Mouse (Mus musculus): ENCODE measurements around the gene Ccdc57.
A peak's percentile ranks its signal among the peaks of the same experiment; 100 is the strongest.

Gene Ccdc57

GRCm38 (mm10) chr11:120932564-120933398 is at the start of gene Ccdc57:
Gene Ccdc57 (minus strand): TSS chr11:120932872.
- peak; percentile 81 for DNase-seq (ENCODE audit: low spot score)

GRCm38 (mm10) chr11:120982459-120982858 is 49.8 kb upstream of the Ccdc57 start:
- DNase-seq (ENCODE audit: low spot score), result no peak

GRCm38 (mm10) chr11:120981661-120982060 is 49.0 kb upstream of the Ccdc57 start:
- no peak for DNase-seq (ENCODE audit: low spot score)

GRCm38 (mm10) chr11:120980427-120981035 is 47.9 kb upstream of the Ccdc57 start:
- peak; percentile 35 for DNase-seq (ENCODE audit: low spot score)

GRCm38 (mm10) chr11:120979711-120980426 is 47.2 kb upstream of the Ccdc57 start:
- DNase-seq (ENCODE audit: low spot score), result no peak

- no peak for DNase-seq (ENCODE audit: low spot score)
These were observed 40.6 kb upstream of the Ccdc57 start for GRCm38 (mm10) chr11:120973318-120973717.

- no peak for DNase-seq (ENCODE audit: low spot score)
These were observed 38.6 kb upstream of the Ccdc57 start for GRCm38 (mm10) chr11:120971237-120971636.

GRCm38 (mm10) chr11:120969742-120970141 is 37.1 kb upstream of the Ccdc57 start:
- no peak for DNase-seq (ENCODE audit: low spot score)

GRCm38 (mm10) chr11:120965587-120965986 is 32.9 kb upstream of the Ccdc57 start:
- no peak for DNase-seq (ENCODE audit: low spot score)

GRCm38 (mm10) chr11:120964195-120965157 is 31.8 kb upstream of the Ccdc57 start:
- DNase-seq (ENCODE audit: low spot score), result no peak

- DNase-seq (ENCODE audit: low spot score), result no peak
These were observed 30.2 kb upstream of the Ccdc57 start for GRCm38 (mm10) chr11:120962909-120963308.

- DNase-seq (ENCODE audit: low spot score), result no peak
These were observed 29.5 kb upstream of the Ccdc57 start for GRCm38 (mm10) chr11:120962050-120962771.

- DNase-seq (ENCODE audit: low spot score), result no peak
These were observed 28.9 kb upstream of the Ccdc57 start for GRCm38 (mm10) chr11:120961594-120961993.

- DNase-seq (ENCODE audit: low spot score), result no peak
These were observed 27.6 kb upstream of the Ccdc57 start for GRCm38 (mm10) chr11:120960248-120960647.

- no peak for DNase-seq (ENCODE audit: low spot score)
These were observed 26.9 kb upstream of the Ccdc57 start for GRCm38 (mm10) chr11:120959564-120959963.

GRCm38 (mm10) chr11:120959066-120959465 is 26.4 kb upstream of the Ccdc57 start:
- no peak for DNase-seq (ENCODE audit: low spot score)

GRCm38 (mm10) chr11:120957731-120958257 is 25.1 kb upstream of the Ccdc57 start:
- DNase-seq (ENCODE audit: low spot score), result no peak

- no peak for DNase-seq (ENCODE audit: low spot score)
These were observed 24.4 kb upstream of the Ccdc57 start for GRCm38 (mm10) chr11:120957052-120957451.

- DNase-seq (ENCODE audit: low spot score), result no peak
These were observed 23.0 kb upstream of the Ccdc57 start for GRCm38 (mm10) chr11:120955701-120956100.

- DNase-seq (ENCODE audit: low spot score), result no peak
These were observed 22.3 kb upstream of the Ccdc57 start for GRCm38 (mm10) chr11:120954936-120955335.

All from ovary, adult 18-20 months (tissue).